Mouse (Mus musculus) intestine, postnatal 0 days (tissue): ENCODE measurements around the gene Zdhhc5. TPM values are rescaled to one million over a fixed set of nuclear protein-coding genes. Genes with fewer than 3 reads are reported as not detected.

ENCODE experiments used
- ATAC-seq: fragments of 200-750 bp; cut with Nextera tagmentation; 2 replicates; pipeline ENCODE4 v1.8.0; 2017; ENCODE audit warnings: mild to moderate bottlenecking, moderate TSS enrichment, moderate library complexity
- H3K27ac ChIP-seq: fragments of 300-500 bp; sonication (generic); 2 replicates; pipeline ENCODE4 v1.5.1; 2014; ENCODE audit warnings: mild to moderate bottlenecking, low read depth, low read length, moderate library complexity
- H3K27me3 ChIP-seq: fragments of 300-500 bp; sonication (generic); replicated peaks from 2 replicates; pipeline ENCODE4 v1.6.1; 2014; ENCODE audit warnings: low read length, mixed read lengths; ENCODE audit not compliant: control insufficient read depth, insufficient read depth
- H3K36me3 ChIP-seq: fragments of 300-500 bp; sonication (generic); 2 replicates; pipeline ENCODE4 v1.6.1; 2014; ENCODE audit warnings: mild to moderate bottlenecking, moderate library complexity; ENCODE audit not compliant: control insufficient read depth, insufficient read depth
- H3K4me1 ChIP-seq: fragments of 300-500 bp; sonication (generic); replicated peaks from 2 replicates; pipeline ENCODE4 v1.6.1; 2014; ENCODE audit warnings: antibody characterized with exemption, low read length, mixed read lengths; ENCODE audit not compliant: control insufficient read depth, insufficient read depth
- H3K4me2 ChIP-seq: fragments of 300-500 bp; sonication (generic); replicated peaks from 2 replicates; pipeline ENCODE4 v1.6.1; 2014; ENCODE audit warnings: low read depth, mild to moderate bottlenecking, moderate library complexity
- H3K4me3 ChIP-seq: fragments of 300-500 bp; sonication (generic); 2 replicates; pipeline ENCODE4 v1.5.1; 2014; ENCODE audit warnings: low read depth, low read length
- H3K9ac ChIP-seq: fragments of 300-500 bp; sonication (generic); 2 replicates; pipeline ENCODE4 v1.6.1; 2014; ENCODE audit warnings: mild to moderate bottlenecking, low read depth, low read length
- H3K9me3 ChIP-seq: fragments of 300-500 bp; sonication (generic); 2 replicates; pipeline ENCODE4 v1.6.1; 2016; ENCODE audit warnings: mixed run types; ENCODE audit not compliant: control insufficient read depth
- CTCF ChIP-seq: sonication (generic); IDR thresholded peaks from 2 replicates; pipeline ENCODE4 v1.5.1; 2016; ENCODE audit warnings: low read depth, mild to moderate bottlenecking, control low read depth, antibody characterized with exemption, moderate library complexity
- WGBS: fragments of 180-500 bp; shearing (Covaris S2); extraction: QIAGEN DNeasy Blood & Tissue Kit; methylation state at CpG from one replicate; pipeline ENCODE4 v1.1.7; 2014; 5-methylcytosine and 5-hydroxymethylcytosine counted together
- polyA plus RNA-seq: library from polyadenylated mRNA; unstranded; fragments of >200 nt; fragmentation: Nextera tagmentation; extraction: Ambion mirVana; gene quantifications from 2 replicates; pipeline ENCODE4 v1.2.1, GENCODE M21; 2015

Zdhhc5 gene
- polyA plus RNA-seq, 1 experiment from 2014 or later, result 27.6 TPM

DNA sequence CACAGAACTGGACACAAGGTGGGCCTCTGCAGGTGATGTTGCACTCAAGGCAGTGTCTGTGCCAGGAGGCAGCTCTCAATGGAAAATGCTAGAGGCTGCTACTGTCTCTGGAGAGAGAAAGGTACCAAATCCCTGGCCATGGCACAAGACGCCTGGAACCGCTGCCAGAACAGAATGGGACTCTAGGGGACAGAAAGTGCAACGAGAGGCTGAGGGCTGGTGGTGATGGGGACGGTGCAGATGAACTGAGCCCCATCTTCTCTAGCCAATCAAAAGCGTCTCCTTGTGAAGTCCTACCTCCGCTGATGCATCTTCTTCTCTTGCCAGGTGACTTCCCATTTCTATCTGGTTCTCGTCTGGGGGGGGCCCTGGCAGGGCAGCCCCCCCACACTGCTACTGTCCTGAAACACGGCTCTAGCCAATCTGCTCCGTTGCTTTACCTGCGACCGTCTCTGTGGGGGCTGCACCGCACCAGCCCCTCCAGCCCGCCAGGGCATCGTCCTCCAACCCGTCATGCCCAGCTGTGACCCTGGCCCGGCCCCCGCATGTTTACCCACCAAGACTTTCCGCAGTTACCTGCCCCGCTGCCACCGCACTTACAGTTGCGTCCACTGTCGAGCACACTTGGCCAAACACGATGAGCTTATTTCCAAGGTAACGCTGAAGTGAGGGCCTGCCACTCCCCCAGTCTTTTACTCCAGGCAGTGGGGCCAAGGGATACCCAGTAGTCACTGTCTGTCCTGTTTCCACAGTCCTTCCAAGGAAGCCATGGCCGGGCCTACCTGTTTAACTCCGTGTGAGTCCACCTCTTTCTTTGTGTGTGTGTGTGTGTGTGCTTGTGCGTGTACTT, 21.6 kb upstream of the Zdhhc5 start:
- Histone ChIP-seq H3K9ac (no peak overlapping the region), H3K36me3 (no peaks in the 10 kb centered on the region), H3K4me2 (no peak overlapping the region; the same call in 1 of the 2 replicates), H3K27ac (no peak overlapping the region), H3K4me3 (no peak overlapping the region), H3K4me1 (0 out of 2 replicates have a peak, but pooled peaks cover 8% of the 10 kb centered on the region), H3K27me3 (peaks cover 24% of the 10 kb centered on the region), H3K9me3 (no peaks in the 10 kb centered on the region)
- WGBS, result 6% methylated on average over 27 of the region's 27 CpGs
- ATAC-seq, result no peak
- TF ChIP-seq CTCF, result no peak

DNA sequence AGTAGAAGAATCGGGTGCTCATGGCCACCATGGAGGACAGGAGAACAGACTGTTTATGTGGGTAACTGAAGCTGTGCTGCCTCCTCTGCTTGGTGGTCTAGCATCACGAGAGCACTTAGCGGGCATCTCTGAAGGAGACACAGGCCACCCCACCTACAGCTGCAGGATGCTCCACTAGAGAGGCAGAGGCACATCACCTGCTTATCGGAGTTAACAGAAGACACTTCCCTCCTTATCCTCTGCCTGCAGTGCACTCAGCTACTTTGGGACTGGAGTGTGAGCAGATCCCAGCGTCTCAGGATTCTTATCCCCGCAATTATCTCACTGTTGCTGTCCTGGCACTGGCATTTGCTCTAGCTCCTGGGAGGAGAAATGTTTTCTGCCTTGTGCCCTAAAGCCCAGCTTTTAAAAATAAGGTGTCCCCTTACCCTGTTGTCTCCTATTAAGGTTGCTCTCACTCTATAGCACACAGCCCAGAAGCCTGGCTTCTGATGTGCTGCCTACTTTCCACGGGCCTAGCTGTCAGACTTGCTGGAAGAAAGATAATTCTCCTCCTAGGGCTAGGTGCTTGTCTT, 20.5 kb upstream of the Zdhhc5 start:
- no peak overlapping the region for H3K27ac ChIP-seq

DNA sequence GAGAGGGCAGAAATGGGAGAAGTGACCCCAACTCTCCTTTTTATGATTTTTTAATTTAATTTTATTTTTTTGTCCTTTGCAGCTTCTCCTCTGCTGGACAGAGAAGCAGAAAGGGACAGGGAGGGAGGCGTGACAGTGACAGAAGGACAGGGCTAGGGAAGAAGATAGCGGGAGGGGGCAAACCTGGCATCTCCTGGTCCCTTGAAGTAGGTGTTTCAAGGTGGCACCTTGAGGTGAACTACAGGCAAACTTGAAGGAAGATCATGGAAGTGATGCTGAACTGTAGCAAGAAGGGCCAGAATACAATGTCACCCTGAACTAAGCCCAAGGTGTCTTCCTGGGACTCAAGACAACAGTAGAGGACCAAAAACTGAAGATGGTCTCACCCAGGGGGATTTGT, 19.9 kb upstream of the Zdhhc5 start:
- no peak for ATAC-seq
- H3K27ac ChIP-seq, result no peak overlapping the region
- H3K4me2 ChIP-seq, result peak overlapping the region; percentile 56
- H3K27me3 ChIP-seq, result peaks cover 24% of the 10 kb centered on the region
- H3K4me1 ChIP-seq, result 0 out of 2 replicates have a peak, but pooled peaks cover 5% of the 10 kb centered on the region
- no peaks in the 10 kb centered on the region for H3K36me3 ChIP-seq
- peak overlapping the region; percentile 27; the same call in 1 of the 2 replicates for H3K4me3 ChIP-seq
- no peak for TF ChIP-seq CTCF
- 2% methylated on average over 2 of the region's 2 CpGs for WGBS
- H3K9me3 ChIP-seq, result no peaks in the 10 kb centered on the region
- H3K9ac ChIP-seq, result no peak overlapping the region

More for the DNA sequence above, 20.5 kb upstream of the Zdhhc5 start:
- no peak for ATAC-seq
- 0 out of 2 replicates have a peak, but pooled peaks cover 5% of the 10 kb centered on the region for H3K4me1 ChIP-seq
- 10% methylated on average over 7 of the region's 7 CpGs for WGBS
- no peaks in the 10 kb centered on the region for H3K9me3 ChIP-seq
- no peak for TF ChIP-seq CTCF
- H3K27me3 ChIP-seq, result peaks cover 24% of the 10 kb centered on the region
- H3K4me3 ChIP-seq, result no peak overlapping the region
- H3K36me3 ChIP-seq, result no peaks in the 10 kb centered on the region
- H3K4me2 ChIP-seq, result peak overlapping the region; percentile 56; the same call in 1 of the 2 replicates
- no peak overlapping the region for H3K9ac ChIP-seq

DNA sequence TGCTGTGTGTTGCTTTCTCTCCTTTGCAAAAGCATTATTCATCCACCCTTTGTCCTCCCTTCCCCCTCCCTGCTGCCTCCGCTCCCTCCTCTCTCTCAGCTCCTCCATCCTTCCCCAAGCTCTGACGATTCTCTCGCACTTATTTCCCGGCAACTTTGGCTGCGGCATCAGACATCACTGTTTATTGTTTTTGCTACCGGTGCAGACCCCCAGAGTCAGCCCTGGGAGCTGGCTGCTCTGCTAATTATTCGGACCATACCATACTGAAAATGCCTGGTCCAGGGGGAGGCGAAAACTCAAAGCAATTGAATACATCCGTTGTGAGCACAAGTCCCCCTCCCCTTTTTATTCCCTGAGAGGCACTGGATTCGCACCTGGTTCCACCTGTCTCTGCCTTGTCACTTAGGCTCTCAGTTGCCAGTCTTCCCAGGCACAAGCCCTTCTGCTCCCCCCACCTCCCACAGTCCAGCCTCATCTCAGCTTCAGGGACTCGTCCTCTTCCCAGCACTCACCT, 19.4 kb upstream of the Zdhhc5 start:
- WGBS, result 1% methylated on average over 11 of the region's 11 CpGs
- no peak overlapping the region for H3K9ac ChIP-seq
- H3K4me1 ChIP-seq, result 0 out of 2 replicates have a peak, but pooled peaks cover 5% of the 10 kb centered on the region
- no peaks in the 10 kb centered on the region for H3K36me3 ChIP-seq
- H3K27ac ChIP-seq, result no peak overlapping the region
- ATAC-seq, result no peak
- no peak for TF ChIP-seq CTCF
- H3K9me3 ChIP-seq, result no peaks in the 10 kb centered on the region
- peaks cover 24% of the 10 kb centered on the region for H3K27me3 ChIP-seq
- H3K4me3 ChIP-seq, result peak overlapping the region; percentile 27
- H3K4me2 ChIP-seq, result peak overlapping the region; percentile 56

DNA sequence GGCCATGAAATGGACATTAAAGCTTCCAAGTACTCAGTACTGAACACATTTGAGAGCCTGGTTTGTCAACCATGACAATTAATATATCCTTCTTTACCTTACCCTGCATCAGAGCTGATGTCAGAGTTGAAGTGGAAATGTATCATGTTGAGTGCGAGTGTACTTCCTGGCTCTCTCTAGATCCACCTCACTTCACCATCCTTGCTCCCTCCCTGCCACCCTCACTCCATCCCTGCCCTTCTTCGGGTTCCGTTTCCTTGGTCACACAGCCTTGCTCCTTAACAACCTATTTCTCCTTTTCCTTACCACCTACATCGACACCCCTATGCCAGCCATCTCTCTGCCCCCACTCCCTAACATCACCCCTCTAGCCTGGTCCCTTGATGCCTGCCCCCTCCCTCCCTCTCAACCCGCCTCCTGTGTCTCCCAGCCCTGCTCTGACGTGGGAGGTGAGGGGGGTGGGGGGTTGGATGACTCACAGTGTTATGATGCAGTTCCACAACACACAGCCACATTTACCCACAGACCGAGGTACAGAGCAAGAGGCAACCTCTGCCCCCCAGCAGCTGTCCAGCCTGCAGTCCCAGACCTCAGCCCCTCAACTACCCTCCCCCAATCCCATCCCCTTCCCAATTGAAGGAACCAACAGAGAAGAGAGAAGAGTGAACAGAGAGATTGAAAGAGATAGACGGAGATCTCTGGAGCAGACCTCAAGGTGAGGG, 18.8 kb upstream of the Zdhhc5 start, which contains the start of gene Ypel4:
Ypel4 (plus strand) TSS at position 480 of the 722 bp plus-strand sequence.
- ATAC-seq, result no peak
- no peak for TF ChIP-seq CTCF
- H3K27me3 ChIP-seq, result peaks cover 24% of the 10 kb centered on the region
- no peaks in the 10 kb centered on the region for H3K36me3 ChIP-seq
- 3% methylated on average over 8 of the region's 8 CpGs for WGBS
- 0 out of 2 replicates have a peak, but pooled peaks cover 5% of the 10 kb centered on the region for H3K4me1 ChIP-seq
- H3K27ac ChIP-seq, result no peak within 1 kb of the TSS
- H3K4me2 ChIP-seq, result peak within 1 kb of the TSS; percentile 56
- peak within 1 kb of the TSS; percentile 27 for H3K4me3 ChIP-seq
- no peak within 1 kb of the TSS for H3K9ac ChIP-seq
- no peaks in the 10 kb centered on the region for H3K9me3 ChIP-seq
